Mouse (Mus musculus) midbrain, embryonic 15.5 days (tissue): Measurements from ENCODE around the gene Fig4. TPM values are rescaled to one million over a fixed set of nuclear protein-coding genes. Genes with fewer than 3 reads are reported as not detected.

ENCODE experiments used
- ATAC-seq: fragments of 200-750 bp; cut with Nextera tagmentation; replicated peaks from 2 replicates; pipeline ENCODE4 v1.8.0; 2017; ENCODE audit warnings: moderate TSS enrichment
- H3K27ac ChIP-seq: fragments of 300-500 bp; sonication (generic); 2 replicates; pipeline ENCODE4 v1.5.1; 2015; ENCODE audit warnings: mild to moderate bottlenecking, inconsistent platforms
- H3K27me3 ChIP-seq: fragments of 300-500 bp; sonication (generic); replicated peaks from 2 replicates; pipeline ENCODE4 v1.6.1; 2015; ENCODE audit warnings: inconsistent platforms
- H3K36me3 ChIP-seq: fragments of 300-500 bp; sonication (generic); replicated peaks from 2 replicates; pipeline ENCODE4 v1.6.1; 2015; ENCODE audit warnings: inconsistent platforms
- H3K4me1 ChIP-seq: fragments of 300-500 bp; sonication (generic); 2 replicates; pipeline ENCODE4 v1.6.1; 2015; ENCODE audit warnings: inconsistent platforms
- H3K4me2 ChIP-seq: fragments of 300-500 bp; sonication (generic); 2 replicates; pipeline ENCODE4 v1.6.1; 2015; ENCODE audit warnings: inconsistent platforms, mild to moderate bottlenecking, moderate library complexity
- H3K4me3 ChIP-seq: fragments of 300-500 bp; sonication (generic); 2 replicates; pipeline ENCODE4 v1.5.1; 2015; ENCODE audit warnings: mild to moderate bottlenecking, inconsistent platforms
- H3K9ac ChIP-seq: fragments of 300-500 bp; sonication (generic); 2 replicates; pipeline ENCODE4 v1.6.1; 2015; ENCODE audit warnings: mild to moderate bottlenecking, inconsistent platforms
- H3K9me3 ChIP-seq: fragments of 300-500 bp; sonication (generic); 2 replicates; pipeline ENCODE4 v1.6.1; 2016; ENCODE audit warnings: inconsistent platforms
- WGBS: fragments of 180-500 bp; shearing (Covaris S2); methylation state at CpG from one replicate; pipeline ENCODE4 v1.1.7; 2015; ENCODE audit warnings: mixed read lengths; 5-methylcytosine and 5-hydroxymethylcytosine counted together
- polyA plus RNA-seq: library from polyadenylated mRNA; unstranded; fragments of >200 nt; fragmentation: Nextera tagmentation; extraction: Ambion mirVana; gene quantifications from 2 replicates; pipeline ENCODE4 v1.2.1, GENCODE M21; 2015

Gene Fig4
- polyA plus RNA-seq, 1 experiment from 2014 or later: 30.8 TPM

- H3K27me3 ChIP-seq: no peaks in the 10 kb centered on the region
- H3K9me3 ChIP-seq: no peaks in the 10 kb centered on the region
- 0 out of 2 replicates have a peak, but pooled peaks cover 8% of the 10 kb centered on the region for H3K4me1 ChIP-seq
- no peak overlapping the region for H3K9ac ChIP-seq
- H3K4me3 ChIP-seq: no peak overlapping the region
- no peak overlapping the region for H3K4me2 ChIP-seq
- peak overlapping the region; percentile 7 for H3K27ac ChIP-seq
- WGBS: 27% methylated on average over 6 of the region's 6 CpGs
- peak; percentile 62; the same call in 1 of the 2 replicates for ATAC-seq
- H3K36me3 ChIP-seq: no peaks in the 10 kb centered on the region
Observed at GRCm38 (mm10) chr10:41198719-41199118, 104.3 kb downstream of the Fig4 start.

GRCm38 (mm10) chr10:41197788-41198187, 105.3 kb downstream of the Fig4 start:
- H3K4me3 ChIP-seq: no peak overlapping the region
- H3K9me3 ChIP-seq: no peaks in the 10 kb centered on the region
- ATAC-seq: 0 out of 2 replicates have a peak, but pooled peaks have one; percentile 37
- H3K9ac ChIP-seq: no peak overlapping the region
- no peaks in the 10 kb centered on the region for H3K36me3 ChIP-seq
- H3K27me3 ChIP-seq: no peaks in the 10 kb centered on the region
- no peak overlapping the region for H3K4me2 ChIP-seq
- 89% methylated on average over 5 of the region's 5 CpGs for WGBS
- H3K4me1 ChIP-seq: 0 out of 2 replicates have a peak, but pooled peaks cover 8% of the 10 kb centered on the region
- no peak overlapping the region for H3K27ac ChIP-seq

- Histone ChIP-seq H3K27me3 (no peaks in the 10 kb centered on the region), H3K27ac (no peak overlapping the region), H3K36me3 (no peaks in the 10 kb centered on the region), H3K9me3 (no peaks in the 10 kb centered on the region), H3K4me1 (0 out of 2 replicates have a peak, but pooled peaks cover 8% of the 10 kb centered on the region), H3K4me2 (no peak overlapping the region), H3K9ac (no peak overlapping the region), H3K4me3 (no peak overlapping the region)
- ATAC-seq: no peak
- 79% methylated on average over 4 of the region's 4 CpGs for WGBS
Observed at GRCm38 (mm10) chr10:41196295-41196694, 106.8 kb downstream of the Fig4 start.

- no peak overlapping the region for H3K9ac ChIP-seq
- no peaks in the 10 kb centered on the region for H3K9me3 ChIP-seq
- H3K4me1 ChIP-seq: no peaks in the 10 kb centered on the region
- no peaks in the 10 kb centered on the region for H3K27me3 ChIP-seq
- H3K4me2 ChIP-seq: no peak overlapping the region
- ATAC-seq: no peak
- H3K4me3 ChIP-seq: no peak overlapping the region
- no peaks in the 10 kb centered on the region for H3K36me3 ChIP-seq
- no peak overlapping the region for H3K27ac ChIP-seq
- 72% methylated on average over 3 of the region's 3 CpGs for WGBS
Observed at GRCm38 (mm10) chr10:41189392-41189791, 113.7 kb downstream of the Fig4 start.

- no peaks in the 10 kb centered on the region for H3K4me1 ChIP-seq
- H3K9ac ChIP-seq: no peak overlapping the region
- no peak overlapping the region for H3K4me3 ChIP-seq
- no peak overlapping the region for H3K4me2 ChIP-seq
- H3K27ac ChIP-seq: no peak overlapping the region
- no peaks in the 10 kb centered on the region for H3K9me3 ChIP-seq
- no peak for ATAC-seq
- 73% methylated on average over 3 of the region's 3 CpGs for WGBS
- no peaks in the 10 kb centered on the region for H3K27me3 ChIP-seq
- no peaks in the 10 kb centered on the region for H3K36me3 ChIP-seq
Observed at GRCm38 (mm10) chr10:41183975-41184374, 119.1 kb downstream of the Fig4 start.

- Histone ChIP-seq H3K27ac (no peak overlapping the region), H3K4me2 (no peak overlapping the region), H3K36me3 (no peaks in the 10 kb centered on the region), H3K4me3 (no peak overlapping the region), H3K4me1 (no peaks in the 10 kb centered on the region), H3K9me3 (no peaks in the 10 kb centered on the region), H3K27me3 (no peaks in the 10 kb centered on the region), H3K9ac (no peak overlapping the region)
- WGBS: 13% methylated on average over 6 of the region's 6 CpGs
- no peak for ATAC-seq
Observed at GRCm38 (mm10) chr10:41182644-41183043, 120.4 kb downstream of the Fig4 start.

GRCm38 (mm10) chr10:41166141-41166540, 136.9 kb downstream of the Fig4 start:
- H3K4me1 ChIP-seq: no peaks in the 10 kb centered on the region
- H3K9me3 ChIP-seq: no peaks in the 10 kb centered on the region
- WGBS: 92% methylated on average over 5 of the region's 5 CpGs
- no peak overlapping the region for H3K9ac ChIP-seq
- no peaks in the 10 kb centered on the region for H3K36me3 ChIP-seq
- no peak overlapping the region for H3K4me2 ChIP-seq
- no peak for ATAC-seq
- H3K27me3 ChIP-seq: no peaks in the 10 kb centered on the region
- no peak overlapping the region for H3K27ac ChIP-seq
- H3K4me3 ChIP-seq: no peak overlapping the region

GRCm38 (mm10) chr10:41163108-41163507, 140.0 kb downstream of the Fig4 start:
- ATAC-seq: no peak

GRCm38 (mm10) chr10:41157296-41157695, 145.8 kb downstream of the Fig4 start:
- Histone ChIP-seq H3K9me3 (no peaks in the 10 kb centered on the region), H3K4me2 (no peak overlapping the region), H3K27ac (no peak overlapping the region), H3K36me3 (no peaks in the 10 kb centered on the region), H3K4me3 (no peak overlapping the region), H3K9ac (no peak overlapping the region), H3K4me1 (no peaks in the 10 kb centered on the region), H3K27me3 (no peaks in the 10 kb centered on the region)
- no peak for ATAC-seq
- WGBS: 98% methylated on average over 2 of the region's 2 CpGs

More at GRCm38 (mm10) chr10:41163108-41163507, 140.0 kb downstream of the Fig4 start:
- H3K9ac ChIP-seq: no peak overlapping the region
- no peak overlapping the region for H3K4me3 ChIP-seq
- H3K36me3 ChIP-seq: no peaks in the 10 kb centered on the region
- H3K4me1 ChIP-seq: no peaks in the 10 kb centered on the region
- H3K27me3 ChIP-seq: no peaks in the 10 kb centered on the region
- no peaks in the 10 kb centered on the region for H3K9me3 ChIP-seq
- H3K4me2 ChIP-seq: no peak overlapping the region
- WGBS: 91% methylated on average over 2 of the region's 2 CpGs
- H3K27ac ChIP-seq: no peak overlapping the region

GRCm38 (mm10) chr10:41156693-41157092, 146.4 kb downstream of the Fig4 start:
- no peak for ATAC-seq
- WGBS: 89% methylated on average over 1 of the region's 1 CpGs

GRCm38 (mm10) chr10:41153229-41153750, 149.8 kb downstream of the Fig4 start:
- H3K27ac ChIP-seq: no peak overlapping the region
- H3K27me3 ChIP-seq: no peaks in the 10 kb centered on the region
- no peaks in the 10 kb centered on the region for H3K36me3 ChIP-seq
- H3K4me2 ChIP-seq: no peak overlapping the region
- no peak for ATAC-seq
- no peaks in the 10 kb centered on the region for H3K9me3 ChIP-seq
- H3K4me3 ChIP-seq: no peak overlapping the region
- 91% methylated on average over 5 of the region's 5 CpGs for WGBS
- peaks cover 9% of the 10 kb centered on the region; the same call in 1 of the 2 replicates for H3K4me1 ChIP-seq
- no peak overlapping the region for H3K9ac ChIP-seq

More at GRCm38 (mm10) chr10:41156693-41157092, 146.4 kb downstream of the Fig4 start:
- no peak overlapping the region for H3K9ac ChIP-seq
- no peak overlapping the region for H3K4me2 ChIP-seq
- no peaks in the 10 kb centered on the region for H3K27me3 ChIP-seq
- H3K27ac ChIP-seq: no peak overlapping the region
- H3K4me1 ChIP-seq: peaks cover under 1% of the 10 kb centered on the region; the same call in 1 of the 2 replicates
- no peaks in the 10 kb centered on the region for H3K9me3 ChIP-seq
- no peak overlapping the region for H3K4me3 ChIP-seq
- H3K36me3 ChIP-seq: no peaks in the 10 kb centered on the region

GRCm38 (mm10) chr10:41151901-41152300, 151.2 kb downstream of the Fig4 start:
- ATAC-seq: no peak
- no peaks in the 10 kb centered on the region for H3K36me3 ChIP-seq
- H3K4me1 ChIP-seq: peaks cover 9% of the 10 kb centered on the region; the same call in 1 of the 2 replicates
- WGBS: 78% methylated on average over 4 of the region's 4 CpGs
- no peak overlapping the region for H3K4me3 ChIP-seq
- H3K27ac ChIP-seq: no peak overlapping the region
- peak overlapping the region; percentile 4; the same call in 1 of the 2 replicates for H3K4me2 ChIP-seq
- H3K9ac ChIP-seq: no peak overlapping the region
- H3K27me3 ChIP-seq: no peaks in the 10 kb centered on the region
- no peaks in the 10 kb centered on the region for H3K9me3 ChIP-seq

- Histone ChIP-seq H3K9ac (no peak overlapping the region), H3K4me1 (peaks cover 9% of the 10 kb centered on the region; the same call in 1 of the 2 replicates), H3K27me3 (no peaks in the 10 kb centered on the region), H3K4me3 (no peak overlapping the region), H3K4me2 (peak overlapping the region; percentile 4), H3K36me3 (no peaks in the 10 kb centered on the region), H3K9me3 (no peaks in the 10 kb centered on the region), H3K27ac (no peak overlapping the region)
- no peak for ATAC-seq
- 72% methylated on average over 18 of the region's 18 CpGs for WGBS
Observed at GRCm38 (mm10) chr10:41151441-41151840, 151.6 kb downstream of the Fig4 start.
